Mouse (Mus musculus): ENCODE measurements around the gene Foxp1.

The Foxp1 gene

GRCm38 (mm10) chr6:99350566-99350965, 172.0 kb downstream of the Foxp1 start:
- no peak for DNase-seq

GRCm38 (mm10) chr6:99350156-99350555, 172.4 kb downstream of the Foxp1 start:
- DNase-seq = no peak

GRCm38 (mm10) chr6:99347836-99348235, 174.7 kb downstream of the Foxp1 start:
- no peak for DNase-seq

- DNase-seq = no peak
Observed at GRCm38 (mm10) chr6:99344966-99345365, 177.6 kb downstream of the Foxp1 start.

GRCm38 (mm10) chr6:99344357-99344756, 178.2 kb downstream of the Foxp1 start:
- DNase-seq = no peak

- DNase-seq = no peak
Observed at GRCm38 (mm10) chr6:99343815-99344214, 178.7 kb downstream of the Foxp1 start.

- DNase-seq = no peak
Observed at GRCm38 (mm10) chr6:99342416-99342815, 180.1 kb downstream of the Foxp1 start.

GRCm38 (mm10) chr6:99340902-99341301, 181.6 kb downstream of the Foxp1 start:
- no peak for DNase-seq

GRCm38 (mm10) chr6:99339986-99340721, 182.4 kb downstream of the Foxp1 start:
- DNase-seq = no peak

GRCm38 (mm10) chr6:99339343-99339620, 183.2 kb downstream of the Foxp1 start:
- no peak for DNase-seq

GRCm38 (mm10) chr6:99338593-99339342, 183.8 kb downstream of the Foxp1 start:
- DNase-seq = no peak

- no peak for DNase-seq
Observed at GRCm38 (mm10) chr6:99338174-99338573, 184.3 kb downstream of the Foxp1 start.

GRCm38 (mm10) chr6:99337575-99337974, 184.9 kb downstream of the Foxp1 start:
- no peak for DNase-seq

GRCm38 (mm10) chr6:99336191-99336590, 186.3 kb downstream of the Foxp1 start:
- DNase-seq = no peak

- no peak for DNase-seq
Observed at GRCm38 (mm10) chr6:99335174-99335830, 187.2 kb downstream of the Foxp1 start.

GRCm38 (mm10) chr6:99334255-99334654, 188.3 kb downstream of the Foxp1 start:
- DNase-seq = no peak

GRCm38 (mm10) chr6:99333127-99333526, 189.4 kb downstream of the Foxp1 start:
- DNase-seq = no peak

GRCm38 (mm10) chr6:99330169-99330568, 192.4 kb downstream of the Foxp1 start:
- no peak for DNase-seq

- DNase-seq = no peak
Observed at GRCm38 (mm10) chr6:99328634-99329033, 193.9 kb downstream of the Foxp1 start.

GRCm38 (mm10) chr6:99328146-99328545, 194.4 kb downstream of the Foxp1 start:
- DNase-seq = no peak

GRCm38 (mm10) chr6:99327721-99328120, 194.8 kb downstream of the Foxp1 start:
- DNase-seq = peak; percentile 7

GRCm38 (mm10) chr6:99325881-99326280, 196.6 kb downstream of the Foxp1 start:
- DNase-seq = no peak

- DNase-seq = no peak
Observed at GRCm38 (mm10) chr6:99325461-99325860, 197.1 kb downstream of the Foxp1 start.
